Mouse (Mus musculus): Measurements from ENCODE around the gene Rnf39.

Gene Rnf39

GRCm38 (mm10) chr17:36942791-36943471 is at the start of gene Rnf39:
Gene Rnf39 (plus strand): TSS chr17:36942918.
- no peak for DNase-seq

GRCm38 (mm10) chr17:36893387-36893786 is 49.3 kb upstream of the Rnf39 start:
- DNase-seq: no peak

GRCm38 (mm10) chr17:36896583-36896982 is 46.1 kb upstream of the Rnf39 start:
- peak; percentile 54 for DNase-seq

GRCm38 (mm10) chr17:36897065-36897464 is 45.7 kb upstream of the Rnf39 start:
- no peak for DNase-seq

- no peak for DNase-seq
Measured at GRCm38 (mm10) chr17:36897552-36898205, 45.0 kb upstream of the Rnf39 start, which contains the start of gene Trim31. Gene Trim31 (plus strand): TSS chr17:36898118.

- no peak for DNase-seq
Measured at GRCm38 (mm10) chr17:36899376-36899775, 43.3 kb upstream of the Rnf39 start.

GRCm38 (mm10) chr17:36900001-36900400 is 42.7 kb upstream of the Rnf39 start:
- DNase-seq: no peak

- peak; percentile 5 for DNase-seq
Measured at GRCm38 (mm10) chr17:36900691-36901090, 42.0 kb upstream of the Rnf39 start.

GRCm38 (mm10) chr17:36903651-36904050 is 39.1 kb upstream of the Rnf39 start:
- DNase-seq: no peak

- DNase-seq: no peak
Measured at GRCm38 (mm10) chr17:36908235-36908634, 34.5 kb upstream of the Rnf39 start.

- no peak for DNase-seq
Measured at GRCm38 (mm10) chr17:36909802-36910201, 32.9 kb upstream of the Rnf39 start.

- DNase-seq: no peak
Measured at GRCm38 (mm10) chr17:36912031-36912430, 30.7 kb upstream of the Rnf39 start.

- peak; percentile 80 for DNase-seq
Measured at GRCm38 (mm10) chr17:36914108-36914507, 28.6 kb upstream of the Rnf39 start.

- DNase-seq: peak; percentile 63
Measured at GRCm38 (mm10) chr17:36915076-36915475, 27.6 kb upstream of the Rnf39 start.

- DNase-seq: no peak
Measured at GRCm38 (mm10) chr17:36920239-36920638, 22.5 kb upstream of the Rnf39 start.

GRCm38 (mm10) chr17:36922715-36923114 is 20.0 kb upstream of the Rnf39 start:
- no peak for DNase-seq

- DNase-seq: no peak
Measured at GRCm38 (mm10) chr17:36923491-36923890, 19.2 kb upstream of the Rnf39 start.

- DNase-seq: no peak
Measured at GRCm38 (mm10) chr17:36927496-36928120, 15.1 kb upstream of the Rnf39 start.

GRCm38 (mm10) chr17:36929236-36929932 is 13.3 kb upstream of the Rnf39 start:
- DNase-seq: no peak

GRCm38 (mm10) chr17:36930233-36930632 is 12.5 kb upstream of the Rnf39 start:
- peak; percentile 49 for DNase-seq

GRCm38 (mm10) chr17:36931130-36931529 is 11.6 kb upstream of the Rnf39 start:
- no peak for DNase-seq

GRCm38 (mm10) chr17:36931806-36932205 is 10.9 kb upstream of the Rnf39 start:
- DNase-seq: peak; percentile 64

- DNase-seq: no peak
Measured at GRCm38 (mm10) chr17:36938056-36938455, 4.7 kb upstream of the Rnf39 start.
